Mouse (Mus musculus): ENCODE measurements around the gene Olfr1444. TPM values are rescaled to one million over a fixed set of nuclear protein-coding genes. Genes with fewer than 3 reads are reported as not detected.

The Olfr1444 gene
- total RNA-seq (2021) = not detected

DNA sequence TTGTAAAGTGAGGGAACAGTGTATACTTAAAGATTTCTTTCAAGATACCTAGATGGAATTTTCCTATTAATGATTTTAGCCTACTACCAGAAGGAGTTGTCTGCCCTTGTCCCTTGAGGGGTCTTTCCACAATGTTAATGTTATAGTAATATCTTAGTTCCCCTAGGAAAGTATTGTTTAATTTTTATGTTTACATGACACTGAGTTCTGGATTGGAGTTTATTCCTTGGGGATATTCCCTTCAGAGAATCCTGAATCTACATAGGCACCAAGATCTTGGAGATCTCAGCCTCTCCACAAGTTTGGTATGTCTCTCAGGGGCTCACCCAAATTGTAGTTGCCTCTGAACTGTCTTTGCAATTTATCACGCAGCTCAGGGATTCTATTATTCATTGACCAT lies at the start of gene Olfr1444:
Olfr1444 (plus strand) TSS at position 301 of the 400 bp plus-strand sequence.
- intact Hi-C loops (cut with DNase I) = no loop called here
- no peak for DNase-seq (ENCODE audit: low spot score)

DNA sequence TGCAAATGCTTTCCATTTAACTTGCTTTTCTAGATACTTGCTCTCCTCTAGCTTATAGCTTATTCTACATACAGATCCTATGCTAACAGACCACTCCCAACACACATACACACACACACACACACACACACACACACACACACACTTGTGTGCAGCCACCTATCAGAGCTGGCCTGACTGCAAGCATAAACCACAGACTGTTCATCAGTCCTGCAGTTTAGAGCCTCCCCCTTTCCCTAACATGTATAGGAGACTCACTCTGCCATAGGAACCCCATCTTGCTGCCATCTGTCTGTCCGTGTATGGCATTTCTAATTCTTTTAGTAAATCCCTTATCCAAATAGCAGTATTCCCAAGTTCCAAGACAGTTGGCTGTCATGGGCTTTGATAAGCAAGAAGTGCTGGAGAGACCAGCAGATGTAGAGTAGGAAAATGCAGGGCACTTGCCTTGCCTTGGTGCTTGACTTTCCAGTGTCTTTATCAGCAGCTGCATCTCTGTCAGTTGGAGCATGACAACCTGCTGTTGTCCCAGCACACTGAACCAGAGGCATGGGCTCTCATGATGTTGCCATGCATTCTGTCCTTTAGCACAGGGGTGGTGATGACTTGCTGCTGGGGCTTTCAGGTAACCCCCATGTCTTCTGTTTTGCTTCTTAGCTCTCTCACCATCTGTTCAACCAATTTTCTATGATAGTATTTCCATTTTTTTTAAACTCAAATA lies 44.3 kb upstream of the Olfr1444 start:
- intact Hi-C loops (cut with DNase I) = no loop called here
- no peak for DNase-seq (ENCODE audit: low spot score)

GRCm38 (mm10) chr19:12813883-12814282 lies 43.2 kb upstream of the Olfr1444 start:
- DNase-seq (ENCODE audit: low spot score) = no peak
- intact Hi-C loops (cut with DNase I) = no loop called here

- intact Hi-C loops (cut with DNase I) = loop anchor here (5.0 kb wide), 1 partner anchor 96 kb away; no protein-coding TSS in a partner anchor
These were observed 38.6 kb upstream of the Olfr1444 start for GRCm38 (mm10) chr19:12818507-12818906.

DNA sequence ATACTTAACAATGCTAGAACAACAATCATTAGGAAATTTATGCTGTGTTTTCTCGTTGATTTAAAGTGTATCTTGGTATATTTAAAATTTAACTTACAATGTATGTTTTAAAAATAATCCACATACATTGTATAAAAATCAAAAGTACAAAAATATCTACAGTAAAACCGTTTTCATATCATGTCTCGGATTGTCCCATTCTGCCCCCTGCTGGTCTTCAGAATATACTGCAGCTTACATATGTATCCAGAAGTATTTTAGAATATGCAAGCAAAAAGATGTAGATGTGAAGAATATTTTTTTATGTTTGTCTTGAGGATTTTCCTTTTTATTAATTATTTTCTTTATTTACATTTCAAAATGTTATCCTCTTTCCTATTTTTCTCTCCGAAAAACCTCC lies 36.7 kb upstream of the Olfr1444 start:
- no peak for DNase-seq (ENCODE audit: low spot score)
- intact Hi-C loops (cut with DNase I) = loop anchor here (1.0 to 5.0 kb wide), 3 partner anchors 58 to 302 kb away; no protein-coding TSS in a partner anchor

More at GRCm38 (mm10) chr19:12818507-12818906, 38.6 kb upstream of the Olfr1444 start:
- no peak for DNase-seq (ENCODE audit: low spot score)

DNA sequence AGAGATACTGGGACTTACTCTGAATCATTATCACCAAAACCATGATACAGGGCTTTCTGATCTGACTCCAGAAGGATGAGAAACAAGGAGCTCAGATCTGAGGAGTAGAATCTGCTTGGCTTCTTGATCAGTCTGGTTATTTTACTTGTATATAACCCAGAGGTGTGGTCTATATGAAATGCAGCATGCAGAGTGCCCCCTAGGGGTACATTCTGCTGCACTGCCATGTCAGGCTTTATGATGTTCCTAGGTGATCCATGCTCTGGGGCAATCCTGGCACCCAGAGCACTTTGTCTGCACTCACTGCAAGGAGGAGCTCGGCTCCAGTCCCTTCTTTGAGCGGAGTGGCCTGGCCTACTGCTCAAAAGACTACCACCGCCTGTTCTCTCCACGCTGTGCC lies 32.5 kb upstream of the Olfr1444 start:
- intact Hi-C loops (cut with DNase I) = loop anchor here (5.0 kb wide), 1 partner anchor 232 kb away; no protein-coding TSS in a partner anchor
- no peak for DNase-seq (ENCODE audit: low spot score)

- intact Hi-C loops (cut with DNase I) = no loop called here
- no peak for DNase-seq (ENCODE audit: low spot score)
These were observed 26.2 kb upstream of the Olfr1444 start for GRCm38 (mm10) chr19:12830823-12831430.

GRCm38 (mm10) chr19:12831559-12831958 lies 25.5 kb upstream of the Olfr1444 start:
- no peak for DNase-seq (ENCODE audit: low spot score)
- intact Hi-C loops (cut with DNase I) = no loop called here

GRCm38 (mm10) chr19:12833625-12834024 lies 23.5 kb upstream of the Olfr1444 start:
- intact Hi-C loops (cut with DNase I) = no loop called here
- DNase-seq (ENCODE audit: low spot score) = no peak

DNA sequence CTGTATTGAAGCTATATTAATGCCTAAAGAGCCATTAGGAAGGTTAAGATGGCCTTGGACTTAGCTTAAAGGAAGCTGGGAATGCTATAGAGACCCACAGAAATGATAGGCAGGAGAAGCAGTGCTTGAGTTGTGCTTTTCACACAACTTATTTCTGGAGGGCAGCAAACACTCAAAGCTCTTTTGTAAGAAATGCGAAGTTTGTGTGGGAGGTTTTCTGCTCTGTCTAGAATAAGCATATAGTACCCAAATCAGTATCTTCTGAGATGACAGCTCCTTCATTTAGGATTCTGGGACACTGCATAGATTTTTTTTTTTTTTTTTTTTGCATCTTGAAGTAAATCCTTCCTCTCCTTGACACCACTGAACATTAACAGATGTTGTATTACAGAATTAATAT lies 18.6 kb upstream of the Olfr1444 start:
- no peak for DNase-seq (ENCODE audit: low spot score)
- intact Hi-C loops (cut with DNase I) = no loop called here

- intact Hi-C loops (cut with DNase I) = no loop called here
- no peak for DNase-seq (ENCODE audit: low spot score)
These were observed 10.7 kb upstream of the Olfr1444 start, which contains the start of gene Gm5244 for GRCm38 (mm10) chr19:12846382-12846781. Gm5244 (plus strand) TSS chr19:12846682.

- DNase-seq (ENCODE audit: low spot score) = no peak
- intact Hi-C loops (cut with DNase I) = no loop called here
These were observed 26.5 kb downstream of the Olfr1444 start, which contains the start of gene Olfr1445 for GRCm38 (mm10) chr19:12883555-12883954. Olfr1445 (plus strand) TSS chr19:12883855.

DNA sequence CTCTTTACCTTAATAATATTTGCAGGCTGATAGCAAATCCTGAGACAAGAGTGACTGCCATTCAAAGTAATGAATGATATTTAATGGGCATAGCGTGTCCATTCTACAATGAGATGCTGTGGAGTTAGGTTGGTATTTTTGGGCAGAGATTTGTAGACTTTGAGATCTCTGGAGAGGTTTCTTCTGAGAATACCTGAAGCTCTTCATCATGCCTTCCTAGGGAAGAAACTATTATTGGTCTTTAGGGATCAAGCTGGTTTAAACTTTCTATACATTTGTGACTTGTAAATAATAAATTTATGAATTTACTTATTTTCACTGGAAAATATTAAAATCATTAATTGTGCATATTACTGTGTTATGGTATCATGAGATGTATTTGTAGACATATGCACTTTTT lies 36.3 kb downstream of the Olfr1444 start, which contains the start of gene Olfr1446:
Olfr1446 (minus strand) TSS at position 101 of the 400 bp plus-strand sequence.
- no peak for DNase-seq (ENCODE audit: low spot score)
- intact Hi-C loops (cut with DNase I) = no loop called here

DNA sequence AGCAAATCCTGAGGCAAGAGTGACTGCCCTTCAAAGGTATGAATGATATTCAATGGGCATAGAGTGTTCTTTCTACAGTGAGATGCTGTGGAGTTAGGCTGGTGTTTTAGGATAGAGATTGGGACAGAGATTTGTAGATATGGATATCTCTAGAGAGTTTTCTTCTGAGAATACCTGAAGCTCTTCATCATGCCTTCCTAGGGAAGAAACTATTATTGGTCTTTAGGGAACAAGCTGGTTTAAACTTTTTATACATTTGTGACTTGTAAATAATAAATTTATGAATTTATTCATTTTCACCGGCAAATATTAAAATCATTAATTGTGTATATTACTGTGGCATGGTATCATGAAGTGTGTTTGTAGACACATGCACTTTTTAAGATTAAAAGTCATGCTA lies 46.6 kb downstream of the Olfr1444 start, which contains the start of gene Olfr1447:
Olfr1447 (minus strand) TSS at position 101 of the 400 bp plus-strand sequence.
- no peak for DNase-seq (ENCODE audit: low spot score)
- intact Hi-C loops (cut with DNase I) = no loop called here

Other genes with a start within 250 kb of the Olfr1444 start
- not detected for gene Glyat, start 224.0 kb upstream of the Olfr1444 start, total RNA-seq (2021)
- gene Olfr1442, start 186.8 kb upstream of the Olfr1444 start, total RNA-seq (2021) = not detected
- gene Olfr1443, start 179.2 kb upstream of the Olfr1444 start, total RNA-seq (2021) = not detected
- gene Keg1, start 161.5 kb upstream of the Olfr1444 start, total RNA-seq (2021) = not detected
- gene Cntf, start 91.7 kb upstream of the Olfr1444 start, total RNA-seq (2021) = 1 to 10 TPM; 2.0 to 2.4 TPM
- gene Zfp91, start 61.2 kb upstream of the Olfr1444 start, total RNA-seq (2021) = 10 to 100 TPM; 76.2 to 77.0 TPM
- 1 to 10 TPM in 1 of 2 experiments, under 1 TPM in 1; 0.88 to 1.1 TPM for gene Lpxn, start 61.1 kb upstream of the Olfr1444 start, total RNA-seq (2021)
- gene Gm5244, start 10.6 kb upstream of the Olfr1444 start, total RNA-seq (2021) = not detected
- not detected for gene Olfr1445, start 26.6 kb downstream of the Olfr1444 start, total RNA-seq (2021)
- not detected for gene Olfr1446, start 36.2 kb downstream of the Olfr1444 start, total RNA-seq (2021)
- gene Olfr1447, start 46.5 kb downstream of the Olfr1444 start, total RNA-seq (2021) = not detected
- not detected for gene Olfr1448, start 67.1 kb downstream of the Olfr1444 start, total RNA-seq (2021)
- not detected for gene Olfr1449, start 73.6 kb downstream of the Olfr1444 start, total RNA-seq (2021)
- not detected for gene Olfr1450, start 93.0 kb downstream of the Olfr1444 start, total RNA-seq (2021)
- not detected for gene Olfr1451, start 137.7 kb downstream of the Olfr1444 start, total RNA-seq (2021)
- not detected for gene Olfr1453, start 171.0 kb downstream of the Olfr1444 start, total RNA-seq (2021)
- gene Olfr1454, start 203.3 kb downstream of the Olfr1444 start, total RNA-seq (2021) = not detected
- not detected for gene Olfr1457, start 240.6 kb downstream of the Olfr1444 start, total RNA-seq (2021)
- gene Olfr1458, start 249.5 kb downstream of the Olfr1444 start, total RNA-seq (2021) = not detected

Data from heart, postnatal 25 days (tissue).